10 mouse cellular contexts compared by ENCODE assay signal in genomic region chr7:88027411-88028132, GRCm38 (mm10).
A peak's percentile ranks its signal among the peaks of the same experiment; 100 is the strongest.
DNase-seq lines count a peak whose midpoint lies in the region; ATAC-seq and TF ChIP-seq lines count a peak whose summit lies in the region.
"Had no signal": no experiment of that assay in that cellular context is flagged by ENCODE, and none has a peak within 500 bp of the region (broad histone marks: within the 10 kb centered on the region; RNA-seq: fewer than 3 reads in every experiment).

No protein-coding gene starts in this region.

- intact Hi-C loops in left cerebral cortex, postnatal 10 days (cut with DNase I), result no loop called here

- no peaks in the 10 kb centered on the region for H3K9me3 ChIP-seq in stomach, postnatal 0 days (ENCODE audit: control insufficient read depth, low read length)
- no peaks in the 10 kb centered on the region for H3K9me3 ChIP-seq in heart, embryonic 12.5 days (replicated peaks)
- H3K9me3 ChIP-seq: embryonic facial prominence, embryonic 12.5 days had no signal

- H3K36me3 ChIP-seq in stomach, postnatal 0 days (ENCODE audit: control insufficient read depth, insufficient read depth, low read length), result no peaks in the 10 kb centered on the region
- no peaks in the 10 kb centered on the region for H3K36me3 ChIP-seq in heart, embryonic 12.5 days
- H3K36me3 ChIP-seq: embryonic facial prominence, embryonic 12.5 days had no signal

- TF ChIP-seq EP300 in stomach, postnatal 0 days (optimal IDR thresholded peaks at IDR 0.05), result no peak

- H3K27ac ChIP-seq in stomach, postnatal 0 days (replicated peaks), result no peak overlapping the region
- no peak overlapping the region for H3K27ac ChIP-seq in heart, embryonic 12.5 days (ENCODE audit: poor library complexity, severe bottlenecking)
- H3K27ac ChIP-seq: embryonic facial prominence, embryonic 12.5 days had no signal

- ATAC-seq in stomach, postnatal 0 days (ENCODE audit: low FRiP score, low TSS enrichment), result no peak
- ATAC-seq in inflammation-experienced regulatory T-cells, adult 6 months, result no peak
- no peak for ATAC-seq in heart, embryonic 12.5 days (ENCODE audit: insufficient number of reproducible peaks, low FRiP score)

- WGBS in stomach, postnatal 0 days, result 37% methylated on average over 3 of the region's 3 CpGs
- 68% methylated on average over 3 of the region's 3 CpGs for WGBS in heart, embryonic 12.5 days

- H3K4me1 ChIP-seq in stomach, postnatal 0 days (replicated peaks; ENCODE audit: control insufficient read depth, insufficient read depth), result no peaks in the 10 kb centered on the region
- H3K4me1 ChIP-seq in heart, embryonic 12.5 days (replicated peaks), result no peaks in the 10 kb centered on the region
- H3K4me1 ChIP-seq: embryonic facial prominence, embryonic 12.5 days had no signal

- no peak overlapping the region for H3K9ac ChIP-seq in stomach, postnatal 0 days (ENCODE audit: low read length)
- no peak overlapping the region for H3K9ac ChIP-seq in heart, embryonic 12.5 days
- H3K9ac ChIP-seq: embryonic facial prominence, embryonic 12.5 days had no signal

- no peak overlapping the region for H3K4me2 ChIP-seq in stomach, postnatal 0 days (replicated peaks; ENCODE audit: low read depth)
- H3K4me2 ChIP-seq in heart, embryonic 12.5 days, result no peak overlapping the region
- H3K4me2 ChIP-seq: embryonic facial prominence, embryonic 12.5 days had no signal

- DNase-seq in cerebellum, postnatal 14 days, result peak; percentile 25 to 37
- no peak for DNase-seq in cerebellum, postnatal 36 days
- peak; percentile 2 for DNase-seq in ovary, postnatal 36 days (ENCODE audit: low spot score)
- DNase-seq in ovary, adult 18-20 months (ENCODE audit: low spot score), result no peak
- DNase-seq in left cerebral cortex, postnatal 10 days (ENCODE audit: extremely low spot score in 1 of 2, low spot score in 2 of 2), result peak; percentile 19 to 22
- no peak for DNase-seq in stomach, postnatal 0 days (ENCODE audit: low spot score)
- DNase-seq: liver had no signal

- no peak for TF ChIP-seq CTCF in stomach, postnatal 0 days (IDR thresholded peaks at IDR 0.05; ENCODE audit: low read depth)

- no peaks in the 10 kb centered on the region for H3K27me3 ChIP-seq in stomach, postnatal 0 days (ENCODE audit: control insufficient read depth, insufficient read depth, low read length)
- H3K27me3 ChIP-seq in heart, embryonic 12.5 days (replicated peaks), result no peaks in the 10 kb centered on the region
- H3K27me3 ChIP-seq: embryonic facial prominence, embryonic 12.5 days had no signal

- no peak overlapping the region for H3K4me3 ChIP-seq in stomach, postnatal 0 days (ENCODE audit: low read depth, low read length)
- H3K4me3 ChIP-seq in heart, embryonic 12.5 days, result no peak overlapping the region
- H3K4me3 ChIP-seq: embryonic facial prominence, embryonic 12.5 days had no signal

Comparison
In these comparisons a context has a peak if more than half of its experiments do, and no peak if none do; other contexts are left out.
1. DNase-seq: peak in cerebellum, postnatal 14 days (2 of 2), ovary, postnatal 36 days (single experiment) and left cerebral cortex, postnatal 10 days (2 of 2); none in cerebellum, postnatal 36 days (0 of 2), ovary, adult 18-20 months (single experiment) and stomach, postnatal 0 days (single experiment).